Mouse (Mus musculus) heart, adult 2 months (tissue): ENCODE data around the gene Bcas3.

ENCODE experiments used
- CTCF ChIP-seq: fragments of 200-600 bp; IDR thresholded peaks from 2 replicates; pipeline ENCODE4 v1.8.1; 2022; ENCODE audit warnings: antibody characterized with exemption, mild to moderate bottlenecking, moderate library complexity
- POLR2A ChIP-seq: fragments of 200-500 bp; IDR thresholded peaks from 2 replicates; pipeline ENCODE4 v1.6.1; 2011; ENCODE audit warnings: mild to moderate bottlenecking, low read depth, low read length, control low read depth; ENCODE audit not compliant: insufficient read depth

GRCm38 (mm10) chr11:85524841-85525500 lies 172.0 kb downstream of the Bcas3 start:
- TF ChIP-seq CTCF (no peak), POLR2A (0 out of 2 replicates have a peak, but pooled peaks have one; percentile 41)
